Mouse (Mus musculus): Measurements from ENCODE around the gene Zfhx3.
A peak's percentile ranks its signal among the peaks of the same experiment; 100 is the strongest.

The Zfhx3 gene

GRCm38 (mm10) chr8:108239531-108239930 lies 297.1 kb downstream of the Zfhx3 start:
- DNase-seq (ENCODE audit: low spot score in 2 of 2) = peak in 1 of 2 experiments; percentile 27

- DNase-seq (ENCODE audit: low spot score in 2 of 2) = no peak
These were observed 298.7 kb downstream of the Zfhx3 start for GRCm38 (mm10) chr8:108241041-108241690.

- DNase-seq (ENCODE audit: low spot score in 2 of 2) = no peak
These were observed 300.8 kb downstream of the Zfhx3 start for GRCm38 (mm10) chr8:108243270-108243669.

GRCm38 (mm10) chr8:108244636-108245494 lies 302.4 kb downstream of the Zfhx3 start:
- no peak for DNase-seq (ENCODE audit: low spot score in 2 of 2)

GRCm38 (mm10) chr8:108245575-108245974 lies 303.1 kb downstream of the Zfhx3 start:
- DNase-seq (ENCODE audit: low spot score in 2 of 2) = no peak

GRCm38 (mm10) chr8:108246035-108246933 lies 303.8 kb downstream of the Zfhx3 start:
- DNase-seq (ENCODE audit: low spot score in 2 of 2) = no peak

- no peak for DNase-seq (ENCODE audit: low spot score in 2 of 2)
These were observed 304.5 kb downstream of the Zfhx3 start for GRCm38 (mm10) chr8:108246934-108247417.

- no peak for DNase-seq (ENCODE audit: low spot score in 2 of 2)
These were observed 322.2 kb downstream of the Zfhx3 start for GRCm38 (mm10) chr8:108264593-108265160.

GRCm38 (mm10) chr8:108277960-108278359 lies 335.5 kb downstream of the Zfhx3 start:
- DNase-seq (ENCODE audit: low spot score in 2 of 2) = no peak

GRCm38 (mm10) chr8:108281981-108282380 lies 339.5 kb downstream of the Zfhx3 start:
- DNase-seq (ENCODE audit: low spot score in 2 of 2) = no peak

- DNase-seq (ENCODE audit: low spot score in 2 of 2) = no peak
These were observed 343.7 kb downstream of the Zfhx3 start for GRCm38 (mm10) chr8:108286117-108286516.

GRCm38 (mm10) chr8:108300964-108301615 lies 358.6 kb downstream of the Zfhx3 start:
- DNase-seq (ENCODE audit: low spot score in 2 of 2) = no peak

- DNase-seq (ENCODE audit: low spot score in 2 of 2) = no peak
These were observed 359.2 kb downstream of the Zfhx3 start for GRCm38 (mm10) chr8:108301654-108302053.

GRCm38 (mm10) chr8:108305368-108305767 lies 362.9 kb downstream of the Zfhx3 start:
- no peak for DNase-seq (ENCODE audit: low spot score in 2 of 2)

- DNase-seq (ENCODE audit: low spot score in 2 of 2) = peak in 1 of 2 experiments; percentile 2
These were observed 367.2 kb downstream of the Zfhx3 start for GRCm38 (mm10) chr8:108309525-108310246.

GRCm38 (mm10) chr8:108315046-108315445 lies 372.6 kb downstream of the Zfhx3 start:
- no peak for DNase-seq (ENCODE audit: low spot score in 2 of 2)

GRCm38 (mm10) chr8:108317532-108318093 lies 375.2 kb downstream of the Zfhx3 start:
- DNase-seq (ENCODE audit: low spot score in 2 of 2) = no peak

- peak in 1 of 2 experiments; percentile 17 for DNase-seq (ENCODE audit: low spot score in 2 of 2)
These were observed 385.3 kb downstream of the Zfhx3 start for GRCm38 (mm10) chr8:108327711-108328110.

- peak in 1 of 2 experiments; percentile 9 for DNase-seq (ENCODE audit: low spot score in 2 of 2)
These were observed 405.9 kb downstream of the Zfhx3 start for GRCm38 (mm10) chr8:108348352-108348751.

GRCm38 (mm10) chr8:108348776-108349175 lies 406.3 kb downstream of the Zfhx3 start:
- DNase-seq (ENCODE audit: low spot score in 2 of 2) = no peak

All from frontal cortex, postnatal 36 days (tissue).